In the genomic region with DNA sequence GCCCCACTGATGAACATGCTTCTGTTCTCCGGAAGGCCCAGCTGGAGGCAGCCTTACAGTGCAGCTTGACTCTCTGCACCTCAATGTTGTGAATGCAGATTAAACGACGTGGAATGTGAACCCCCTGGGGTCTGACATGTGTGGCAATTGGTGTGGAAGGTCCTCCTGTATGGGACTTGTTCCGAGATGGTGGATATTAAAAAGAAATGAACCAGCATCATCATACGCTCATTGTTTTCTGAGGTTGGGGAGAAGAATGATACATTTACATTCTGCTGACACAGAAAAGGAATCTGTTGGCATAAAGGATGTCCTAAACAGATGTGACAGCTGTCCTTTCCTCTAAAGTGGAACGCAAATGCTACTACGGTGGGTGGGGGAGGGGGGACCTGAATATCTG, we compare ENCODE assay signal across 29 mouse cellular contexts.
A peak's percentile ranks its signal among the peaks of the same experiment; 100 is the strongest.
DNase-seq lines count a peak whose midpoint lies in the region; ATAC-seq lines count a peak whose summit lies in the region.
"Had no signal": no experiment of that assay in that cellular context is flagged by ENCODE, and none has a peak within 500 bp of the region (broad histone marks: within the 10 kb centered on the region; RNA-seq: fewer than 3 reads in every experiment).

No protein-coding gene starts in this region.

- no peak for ATAC-seq in forebrain, embryonic 13.5 days
- ATAC-seq in forebrain, embryonic 11.5 days (replicated peaks; ENCODE audit: low FRiP score), result no peak
- no peak for ATAC-seq in neural tube, embryonic 15.5 days (ENCODE audit: low FRiP score)
- ATAC-seq: CD4-positive, CD25-positive, alpha-beta regulatory T cell, adult 4 months; intestine, postnatal 0 days; lung, postnatal 0 days had no signal

- H3K27ac ChIP-seq in forebrain, embryonic 13.5 days, result peak overlapping the region; percentile 49
- H3K27ac ChIP-seq in forebrain, embryonic 11.5 days (ENCODE audit: low read depth, low read length), result no peak overlapping the region
- no peak overlapping the region for H3K27ac ChIP-seq in neural tube, embryonic 15.5 days (replicated peaks)
- H3K27ac ChIP-seq: embryonic facial prominence, embryonic 10.5 days; embryonic facial prominence, embryonic 15.5 days; heart, adult 2 months; heart, embryonic 13.5 days; hindbrain, embryonic 14.5 days; limb, embryonic 10.5 days; limb, embryonic 15.5 days; liver, embryonic 13.5 days; midbrain, embryonic 12.5 days; neural tube, embryonic 12.5 days had no signal

- H3K9ac ChIP-seq in forebrain, embryonic 13.5 days, result no peak overlapping the region
- H3K9ac ChIP-seq in forebrain, embryonic 11.5 days (ENCODE audit: low read length), result no peak overlapping the region
- no peak overlapping the region for H3K9ac ChIP-seq in neural tube, embryonic 15.5 days (replicated peaks)
- H3K9ac ChIP-seq: embryonic facial prominence, embryonic 15.5 days; heart, embryonic 13.5 days; hindbrain, embryonic 14.5 days; limb, embryonic 15.5 days; liver, embryonic 13.5 days; midbrain, embryonic 12.5 days; neural tube, embryonic 12.5 days had no signal

- 54% methylated on average over 7 of the region's 7 CpGs for WGBS in forebrain, embryonic 13.5 days
- WGBS in forebrain, embryonic 11.5 days, result 71% methylated on average over 7 of the region's 7 CpGs
- 41% methylated on average over 7 of the region's 7 CpGs for WGBS in neural tube, embryonic 15.5 days

- DNase-seq in forebrain, embryonic 11.5 days (ENCODE audit: low spot score), result no peak
- peak; percentile 11 for DNase-seq in layer of hippocampus, adult 11-12 months (ENCODE audit: low spot score)
- no peak for DNase-seq in layer of hippocampus, adult 9-10 months (ENCODE audit: low spot score)
- DNase-seq in brain, adult 2 months (ENCODE audit: low read depth, low spot score), result peak; percentile 69
- DNase-seq in retina, embryonic 14.5 days (ENCODE audit: low spot score), result peak; percentile 43
- DNase-seq: adrenal gland, postnatal 25 days; heart, adult 2 months; heart, postnatal 10 days; kidney, adult 9 months; kidney, postnatal 10 days; liver, embryonic 13.5 days; lung, adult 18-20 months; lung, postnatal 4 days; right cerebral cortex, postnatal 14 days; thymus, postnatal 4 days had no signal

- no peaks in the 10 kb centered on the region for H3K4me1 ChIP-seq in forebrain, embryonic 13.5 days
- H3K4me1 ChIP-seq in forebrain, embryonic 11.5 days (replicated peaks; ENCODE audit: control insufficient read depth, insufficient read depth, low read length), result no peaks in the 10 kb centered on the region
- H3K4me1 ChIP-seq in neural tube, embryonic 15.5 days, result no peaks in the 10 kb centered on the region; the same call in 1 of the 2 replicates
- H3K4me1 ChIP-seq: embryonic facial prominence, embryonic 10.5 days; embryonic facial prominence, embryonic 15.5 days; heart, embryonic 13.5 days; limb, embryonic 15.5 days; liver, embryonic 13.5 days; midbrain, embryonic 12.5 days; neural tube, embryonic 12.5 days had no signal

- H3K36me3 ChIP-seq in forebrain, embryonic 13.5 days (ENCODE audit: poor library complexity, severe bottlenecking), result peaks cover 62% of the 10 kb centered on the region
- H3K36me3 ChIP-seq in forebrain, embryonic 11.5 days (ENCODE audit: control insufficient read depth, insufficient read depth, low read length), result peaks cover 7% of the 10 kb centered on the region; the same call in 1 of the 2 replicates
- peaks cover 19% of the 10 kb centered on the region for H3K36me3 ChIP-seq in neural tube, embryonic 15.5 days

- H3K27me3 ChIP-seq in forebrain, embryonic 13.5 days, result no peaks in the 10 kb centered on the region
- no peaks in the 10 kb centered on the region for H3K27me3 ChIP-seq in forebrain, embryonic 11.5 days (ENCODE audit: control insufficient read depth, insufficient read depth, low read length)
- H3K27me3 ChIP-seq in neural tube, embryonic 15.5 days (replicated peaks), result no peaks in the 10 kb centered on the region
- H3K27me3 ChIP-seq: embryonic facial prominence, embryonic 15.5 days; heart, embryonic 13.5 days; limb, embryonic 15.5 days; liver, embryonic 13.5 days; megakaryocyte, embryonic 14.5 days; midbrain, embryonic 12.5 days; neural tube, embryonic 12.5 days had no signal

- H3K4me3 ChIP-seq in forebrain, embryonic 13.5 days, result no peak overlapping the region
- no peak overlapping the region for H3K4me3 ChIP-seq in forebrain, embryonic 11.5 days (ENCODE audit: low read depth, low read length)
- H3K4me3 ChIP-seq in neural tube, embryonic 15.5 days (replicated peaks), result no peak overlapping the region
- H3K4me3 ChIP-seq: embryonic facial prominence, embryonic 10.5 days; embryonic facial prominence, embryonic 15.5 days; heart, adult 2 months; heart, embryonic 13.5 days; limb, embryonic 10.5 days; limb, embryonic 15.5 days; liver, embryonic 13.5 days; megakaryocyte, embryonic 14.5 days; midbrain, embryonic 12.5 days; neural tube, embryonic 12.5 days had no signal

- no peak overlapping the region for H3K4me2 ChIP-seq in forebrain, embryonic 13.5 days
- H3K4me2 ChIP-seq in forebrain, embryonic 11.5 days (ENCODE audit: low read depth, low read length, severe bottlenecking), result no peak overlapping the region
- H3K4me2 ChIP-seq in neural tube, embryonic 15.5 days, result no peak overlapping the region
- H3K4me2 ChIP-seq: embryonic facial prominence, embryonic 15.5 days; heart, embryonic 13.5 days; hindbrain, embryonic 14.5 days; limb, embryonic 15.5 days; liver, embryonic 13.5 days; midbrain, embryonic 12.5 days; neural tube, embryonic 12.5 days had no signal

- no peaks in the 10 kb centered on the region for H3K9me3 ChIP-seq in forebrain, embryonic 13.5 days (replicated peaks)
- no peaks in the 10 kb centered on the region for H3K9me3 ChIP-seq in forebrain, embryonic 11.5 days (ENCODE audit: control insufficient read depth, low read length)
- no peaks in the 10 kb centered on the region for H3K9me3 ChIP-seq in neural tube, embryonic 15.5 days (replicated peaks)
- H3K9me3 ChIP-seq: embryonic facial prominence, embryonic 10.5 days; embryonic facial prominence, embryonic 15.5 days; heart, embryonic 13.5 days; limb, embryonic 10.5 days; limb, embryonic 15.5 days; liver, embryonic 13.5 days; megakaryocyte, embryonic 14.5 days; midbrain, embryonic 12.5 days; neural tube, embryonic 12.5 days had no signal

Comparison
In these comparisons a context has a peak if more than half of its experiments do, and no peak if none do; other contexts are left out.
1. DNase-seq: peak in layer of hippocampus, adult 11-12 months (single experiment), brain, adult 2 months (single experiment) and retina, embryonic 14.5 days (single experiment); none in forebrain, embryonic 11.5 days (single experiment) and layer of hippocampus, adult 9-10 months (single experiment).